Mouse (Mus musculus) olfactory bulb, adult 2 months (tissue): Measurements from ENCODE around the gene Lrr1.

ENCODE experiments used
- CTCF ChIP-seq: fragments of 200-500 bp; IDR thresholded peaks from 2 replicates; pipeline ENCODE4 v1.5.1; 2012; ENCODE audit warnings: low read depth, mild to moderate bottlenecking, low read length, moderate library complexity; ENCODE audit not compliant: insufficient read depth
- POLR2A ChIP-seq: fragments of 200-500 bp; IDR thresholded peaks from 2 replicates; pipeline ENCODE4 v1.6.1; 2012; ENCODE audit warnings: mild to moderate bottlenecking, low read depth, low read length, moderate library complexity; ENCODE audit not compliant: insufficient read depth

DNA sequence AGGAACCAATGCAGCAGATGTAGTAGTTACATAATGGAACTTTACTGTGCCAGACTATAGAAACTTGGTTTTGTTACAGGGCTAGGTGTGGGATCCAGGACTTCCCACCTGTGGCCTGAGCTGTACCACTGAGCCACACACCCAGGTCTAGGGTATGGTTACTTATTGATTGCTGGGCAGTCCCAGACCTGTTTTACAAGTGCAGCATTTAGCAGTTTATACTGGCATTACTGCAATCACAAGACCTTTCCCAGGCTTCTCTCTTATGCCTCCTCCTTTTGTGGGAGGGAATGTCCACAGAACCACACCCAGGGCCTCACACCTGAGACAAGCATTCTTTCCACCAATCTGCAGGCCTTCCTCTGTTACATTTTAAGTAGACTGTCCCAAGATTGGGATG, 30.4 kb downstream of the Lrr1 start:
- TF ChIP-seq CTCF (no peak), POLR2A (no peak)
